Mouse (Mus musculus) urinary bladder, postnatal 36 days (tissue): ENCODE data around the gene Gm21863.
"Not testable (repeated sequence)": the region's sequence is repeated elsewhere in the genome, so short reads cannot be mapped to it uniquely, and the experiment has no call there.

Experiments
- DNase-seq, 2 experiments: peaks; one replicate each; pipeline ENCODE4 v3.0.0; 2022; ENCODE audit warnings: low spot score in 2 of 2, mixed read lengths in 1 of 2

Gm21863 gene

DNA sequence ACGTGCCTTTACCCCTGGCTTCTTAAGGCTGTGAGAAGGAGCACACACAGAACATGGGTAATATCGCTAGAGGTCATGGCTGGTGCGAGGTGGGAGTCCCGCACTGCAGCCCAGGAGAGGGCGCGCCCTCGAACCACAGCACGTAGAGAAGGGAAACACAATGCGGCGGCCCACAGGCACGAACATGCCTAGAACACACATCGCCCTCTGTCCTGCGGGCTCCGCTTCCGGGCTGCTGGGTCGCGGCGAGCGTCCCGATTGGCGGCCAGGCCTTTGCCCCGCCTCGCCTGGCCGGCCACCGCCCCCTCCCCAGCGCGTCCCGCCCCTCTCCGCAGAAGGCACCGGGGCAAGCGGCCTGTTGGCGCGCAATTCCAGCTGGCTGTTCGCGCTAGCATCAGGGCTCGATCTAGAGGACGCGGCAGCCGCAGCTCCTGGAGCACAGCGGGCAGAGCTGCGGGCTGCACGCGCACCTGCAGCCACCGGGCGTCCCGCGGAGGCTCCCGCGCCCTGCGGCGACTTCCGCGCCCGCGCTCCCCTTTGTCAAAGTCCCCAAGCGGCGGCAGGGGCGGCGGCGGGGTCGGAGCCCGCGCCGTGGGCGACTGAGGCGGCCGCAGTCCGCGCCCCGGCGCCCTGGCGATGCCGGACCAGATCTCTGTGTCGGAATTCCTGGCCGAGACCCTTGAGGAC is at the start of gene Gm21863:
TSS of gene Gm21863 (plus strand) at position 637 of the 687 bp plus-strand sequence.
- not testable (repeated sequence) for DNase-seq

DNA sequence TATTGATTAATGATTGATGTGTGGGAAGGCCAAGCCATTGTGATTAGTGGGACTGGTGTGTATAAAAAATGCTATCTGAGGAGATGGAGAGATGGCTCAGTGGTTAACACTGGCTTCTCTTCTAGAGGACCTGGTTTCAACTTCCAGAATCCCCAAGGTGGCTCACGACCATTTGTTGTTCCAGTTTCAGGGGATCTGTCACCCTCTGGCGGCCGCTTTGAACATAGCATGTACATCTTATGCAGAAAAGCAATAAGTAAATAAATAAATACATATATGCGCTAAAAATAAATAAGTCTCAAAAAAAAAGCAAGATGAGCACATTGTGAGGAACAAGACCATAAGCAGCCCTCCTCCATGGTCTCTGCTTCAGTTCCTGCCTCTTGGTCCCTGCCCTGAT is 26.3 kb upstream of the Gm21863 start:
- DNase-seq = not testable (repeated sequence)
